Mouse (Mus musculus) hindbrain, embryonic 13.5 days (tissue): ENCODE data around the gene Sdk2. TPM values are rescaled to one million over a fixed set of nuclear protein-coding genes. Genes with fewer than 3 reads are reported as not detected.

Experiments
- ATAC-seq: fragments of 200-750 bp; cut with Nextera tagmentation; 2 replicates; pipeline ENCODE4 v1.8.0; 2017; ENCODE audit warnings: moderate TSS enrichment; ENCODE audit not compliant: low FRiP score
- H3K27ac ChIP-seq: fragments of 300-500 bp; sonication (generic); 2 replicates; pipeline ENCODE4 v1.5.1; 2015; ENCODE audit warnings: inconsistent platforms, mild to moderate bottlenecking, moderate library complexity
- H3K27me3 ChIP-seq: fragments of 300-500 bp; sonication (generic); 2 replicates; pipeline ENCODE4 v1.6.1; 2015; ENCODE audit warnings: mild to moderate bottlenecking, inconsistent platforms
- H3K36me3 ChIP-seq: fragments of 300-500 bp; sonication (generic); 2 replicates; pipeline ENCODE4 v1.6.1; 2015; ENCODE audit warnings: mild to moderate bottlenecking, inconsistent platforms
- H3K4me1 ChIP-seq: fragments of 300-500 bp; sonication (generic); replicated peaks from 2 replicates; pipeline ENCODE4 v1.6.1; 2015; ENCODE audit warnings: inconsistent platforms
- H3K4me2 ChIP-seq: fragments of 300-500 bp; sonication (generic); 2 replicates; pipeline ENCODE4 v1.6.1; 2015; ENCODE audit warnings: inconsistent platforms, mild to moderate bottlenecking, moderate library complexity
- H3K4me3 ChIP-seq: fragments of 300-500 bp; sonication (generic); 2 replicates; pipeline ENCODE4 v1.5.1; 2015; ENCODE audit warnings: mild to moderate bottlenecking, inconsistent platforms
- H3K9ac ChIP-seq: fragments of 300-500 bp; sonication (generic); 2 replicates; pipeline ENCODE4 v1.6.1; 2015; ENCODE audit warnings: mild to moderate bottlenecking, inconsistent platforms
- H3K9me3 ChIP-seq: fragments of 300-500 bp; sonication (generic); 2 replicates; pipeline ENCODE4 v1.6.1; 2016; ENCODE audit warnings: inconsistent platforms
- WGBS: fragments of 180-500 bp; shearing (Covaris S2); methylation state at CpG from one replicate; pipeline ENCODE4 v1.1.7; 2015; 5-methylcytosine and 5-hydroxymethylcytosine counted together
- polyA plus RNA-seq: library from polyadenylated mRNA; unstranded; fragments of >200 nt; fragmentation: Nextera tagmentation; extraction: Ambion mirVana; gene quantifications from 2 replicates; pipeline ENCODE4 v1.2.1, GENCODE M21; 2015

The Sdk2 gene
- polyA plus RNA-seq, 1 experiment from 2014 or later = 4.2 TPM

DNA sequence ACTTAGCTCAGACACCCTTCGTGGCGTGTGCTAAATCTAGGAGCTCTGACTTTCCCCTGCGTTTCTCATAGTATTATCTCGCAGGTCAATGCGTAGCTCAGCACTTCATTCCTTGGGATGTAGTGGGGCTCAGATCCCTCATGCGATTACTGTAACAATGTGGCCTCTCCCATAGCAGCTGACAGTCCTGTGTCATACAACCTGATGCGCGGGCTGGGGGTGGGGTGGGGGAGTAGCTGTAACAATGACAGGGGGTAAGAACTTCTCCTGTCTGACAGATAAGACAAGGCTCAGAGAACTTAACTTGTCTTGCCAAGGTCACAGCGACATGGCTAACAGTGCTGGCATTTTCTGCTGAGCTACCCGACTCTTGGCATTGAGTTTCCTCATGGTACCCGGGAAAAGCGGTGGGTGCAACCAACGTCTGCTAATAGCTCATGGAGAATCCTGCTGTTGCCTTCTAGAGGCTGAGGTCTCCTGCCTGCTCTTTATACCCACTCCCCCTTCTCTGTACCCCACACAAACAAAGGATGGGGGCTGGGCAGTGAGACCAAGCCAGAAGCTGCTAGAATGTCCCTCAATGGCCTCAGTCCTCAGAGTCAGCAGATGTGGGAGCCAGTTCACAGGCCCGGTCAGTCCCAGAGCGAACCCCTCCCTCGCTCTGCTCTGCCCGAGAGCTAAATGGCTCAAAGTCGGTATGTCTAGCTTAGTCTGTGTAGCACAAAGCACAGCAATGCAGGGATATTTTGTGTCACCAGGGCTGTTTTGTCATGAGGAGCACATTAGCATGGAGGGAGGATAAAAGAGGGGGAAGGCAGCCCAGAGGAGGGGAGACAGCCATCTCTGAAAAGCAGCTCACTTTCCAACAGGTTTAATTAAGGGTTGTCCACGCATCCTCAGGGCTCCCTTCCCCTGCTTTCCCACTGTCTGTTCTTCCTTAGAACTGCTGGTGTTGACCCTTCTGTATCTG lies 269.5 kb downstream of the Sdk2 start:
- Histone ChIP-seq H3K27ac (peak overlapping the region; percentile 40; the same call in 1 of the 2 replicates), H3K4me2 (no peak overlapping the region), H3K9me3 (no peaks in the 10 kb centered on the region), H3K36me3 (peaks cover 27% of the 10 kb centered on the region), H3K4me1 (peaks cover 41% of the 10 kb centered on the region), H3K9ac (0 out of 2 replicates have a peak overlapping the region, but pooled peaks have one; percentile 10), H3K4me3 (no peak overlapping the region), H3K27me3 (0 out of 2 replicates have a peak, but pooled peaks cover 3% of the 10 kb centered on the region)
- WGBS = 48% methylated on average over 19 of the region's 19 CpGs
- no peak; the same call in 1 of the 2 replicates for ATAC-seq

DNA sequence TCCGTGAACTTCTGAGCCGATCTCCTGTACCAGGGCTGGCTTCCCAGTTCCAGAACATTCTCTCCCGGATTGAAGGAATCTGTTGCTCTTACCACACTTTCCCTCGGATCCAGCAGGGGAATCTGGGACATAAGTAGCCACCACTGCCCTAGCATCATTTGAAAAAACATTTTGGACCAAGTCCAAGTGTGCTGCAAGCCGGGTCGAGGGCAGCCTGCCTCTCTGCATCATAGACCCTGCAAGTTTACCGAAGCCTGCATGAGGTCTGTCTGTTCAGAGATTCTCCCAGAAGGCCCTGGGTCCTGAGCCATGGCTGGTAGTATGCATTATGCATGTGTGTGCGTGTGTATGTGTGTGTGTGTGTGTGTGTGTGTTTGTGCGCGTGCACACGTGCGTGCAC lies 271.0 kb downstream of the Sdk2 start:
- Histone ChIP-seq H3K4me1 (peaks cover 49% of the 10 kb centered on the region), H3K27ac (no peak overlapping the region), H3K9ac (peak overlapping the region; percentile 9; the same call in 1 of the 2 replicates), H3K9me3 (no peaks in the 10 kb centered on the region), H3K4me2 (no peak overlapping the region), H3K36me3 (peaks cover 26% of the 10 kb centered on the region), H3K4me3 (no peak overlapping the region), H3K27me3 (0 out of 2 replicates have a peak, but pooled peaks cover under 1% of the 10 kb centered on the region)
- no peak for ATAC-seq
- 79% methylated on average over 12 of the region's 12 CpGs for WGBS

DNA sequence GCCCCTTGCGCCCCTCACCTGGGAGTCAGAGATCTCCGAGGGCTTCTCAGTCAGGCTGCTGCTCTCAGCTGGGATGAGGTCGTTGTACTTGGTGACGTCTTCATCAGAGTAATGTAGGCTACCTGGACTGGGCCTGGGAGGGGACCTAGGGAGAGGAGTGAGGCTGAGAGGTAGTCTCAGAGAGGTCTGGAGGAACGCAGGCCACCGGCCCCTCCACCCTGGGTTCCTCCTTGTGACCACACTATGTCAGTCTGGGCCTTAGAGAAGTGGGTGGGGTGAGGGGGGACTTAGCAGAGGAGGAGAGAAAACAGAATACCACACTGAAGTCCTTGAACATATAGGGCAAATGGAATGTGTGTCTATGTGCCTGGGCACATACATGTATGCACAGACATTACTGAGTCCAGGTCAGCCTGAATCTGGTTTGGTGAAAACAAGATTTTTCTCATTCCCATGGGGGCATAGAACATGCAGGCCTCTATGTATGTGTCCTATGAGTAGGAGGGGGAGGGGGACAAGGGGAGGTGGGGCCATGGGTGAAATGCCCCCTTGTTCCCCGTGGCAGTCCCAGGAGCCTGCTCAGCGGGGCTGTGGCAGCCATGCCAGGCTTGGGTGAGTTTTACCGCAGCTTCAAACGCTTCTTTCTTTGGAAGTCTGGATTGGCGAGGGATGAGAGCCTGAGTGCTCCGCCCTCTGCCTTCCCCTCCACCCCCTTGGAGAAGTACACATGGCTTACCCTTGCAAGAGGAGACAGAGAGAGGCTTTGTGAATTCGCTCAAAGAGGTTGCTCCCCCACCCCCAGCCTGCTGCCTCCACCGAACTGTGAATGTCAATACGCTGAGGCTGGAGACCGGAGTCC lies 275.3 kb downstream of the Sdk2 start:
- Histone ChIP-seq H3K4me1 (peaks cover 45% of the 10 kb centered on the region), H3K27me3 (no peaks in the 10 kb centered on the region), H3K9ac (no peak overlapping the region), H3K4me3 (no peak overlapping the region), H3K4me2 (no peak overlapping the region), H3K9me3 (no peaks in the 10 kb centered on the region), H3K27ac (peak overlapping the region; percentile 74), H3K36me3 (peaks cover 16% of the 10 kb centered on the region)
- WGBS = 33% methylated on average over 16 of the region's 16 CpGs
- ATAC-seq = peak; percentile 59

DNA sequence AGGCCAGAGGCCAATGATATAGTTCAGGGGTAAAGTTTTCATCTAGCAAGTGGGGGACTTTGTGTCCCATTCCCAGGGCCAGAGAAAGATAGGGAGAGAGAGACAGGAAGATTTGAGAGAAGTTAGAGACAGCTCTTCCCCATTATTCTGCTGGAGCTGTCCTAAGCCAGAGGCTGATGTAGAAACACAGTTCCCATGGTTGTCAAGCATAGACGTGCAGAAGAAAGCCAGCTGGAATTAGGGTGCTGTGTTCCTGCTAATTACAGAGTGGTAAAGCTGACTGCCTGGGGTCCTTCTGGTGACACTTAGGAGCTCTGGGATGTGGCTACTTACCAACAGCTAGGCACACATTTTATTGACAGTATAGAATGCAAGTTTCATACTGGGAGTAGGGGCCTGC lies 277.7 kb downstream of the Sdk2 start:
- 17% methylated on average over 1 of the region's 1 CpGs for WGBS
- ATAC-seq = no peak
- peaks cover 11% of the 10 kb centered on the region for H3K36me3 ChIP-seq
- H3K9me3 ChIP-seq = no peaks in the 10 kb centered on the region
- H3K4me1 ChIP-seq = peaks cover 64% of the 10 kb centered on the region
- H3K4me3 ChIP-seq = no peak overlapping the region
- no peak overlapping the region for H3K27ac ChIP-seq
- H3K9ac ChIP-seq = no peak overlapping the region
- H3K27me3 ChIP-seq = no peaks in the 10 kb centered on the region
- no peak overlapping the region for H3K4me2 ChIP-seq

DNA sequence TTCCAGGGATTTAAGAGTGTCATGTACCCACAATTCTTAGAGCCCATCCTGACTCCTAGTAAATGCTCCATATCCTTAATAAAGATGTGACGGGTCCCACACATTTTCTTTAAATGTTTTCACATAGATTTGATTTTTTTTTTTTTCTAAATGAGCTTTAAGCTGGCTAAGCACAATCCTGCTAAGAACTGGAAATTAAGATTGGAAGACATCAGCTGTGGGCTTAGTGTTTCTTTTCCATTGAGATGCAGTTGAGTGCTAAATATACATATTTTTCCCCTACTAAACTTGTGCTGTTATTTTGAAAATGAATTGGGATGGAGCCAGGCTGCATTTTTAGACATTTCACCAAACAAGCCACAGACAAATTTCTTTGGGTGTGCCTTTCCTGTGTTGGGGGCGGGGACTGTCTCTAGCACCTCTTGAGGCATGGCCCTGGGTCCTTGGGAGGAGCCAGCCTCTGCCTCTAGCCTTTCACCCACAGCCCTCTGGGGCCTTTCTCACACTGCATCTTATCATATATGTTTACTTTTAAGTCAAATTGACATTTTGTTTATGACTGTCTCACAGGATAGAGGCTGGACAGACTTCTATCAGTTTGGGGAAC lies 278.6 kb downstream of the Sdk2 start:
- no peak overlapping the region for H3K4me3 ChIP-seq
- peaks cover 6% of the 10 kb centered on the region; the same call in 1 of the 2 replicates for H3K36me3 ChIP-seq
- ATAC-seq = no peak
- H3K9me3 ChIP-seq = no peaks in the 10 kb centered on the region
- no peak overlapping the region for H3K4me2 ChIP-seq
- peaks cover 64% of the 10 kb centered on the region for H3K4me1 ChIP-seq
- H3K9ac ChIP-seq = no peak overlapping the region
- no peaks in the 10 kb centered on the region for H3K27me3 ChIP-seq
- H3K27ac ChIP-seq = 0 out of 2 replicates have a peak overlapping the region, but pooled peaks have one; percentile 12
- 85% methylated on average over 2 of the region's 2 CpGs for WGBS

DNA sequence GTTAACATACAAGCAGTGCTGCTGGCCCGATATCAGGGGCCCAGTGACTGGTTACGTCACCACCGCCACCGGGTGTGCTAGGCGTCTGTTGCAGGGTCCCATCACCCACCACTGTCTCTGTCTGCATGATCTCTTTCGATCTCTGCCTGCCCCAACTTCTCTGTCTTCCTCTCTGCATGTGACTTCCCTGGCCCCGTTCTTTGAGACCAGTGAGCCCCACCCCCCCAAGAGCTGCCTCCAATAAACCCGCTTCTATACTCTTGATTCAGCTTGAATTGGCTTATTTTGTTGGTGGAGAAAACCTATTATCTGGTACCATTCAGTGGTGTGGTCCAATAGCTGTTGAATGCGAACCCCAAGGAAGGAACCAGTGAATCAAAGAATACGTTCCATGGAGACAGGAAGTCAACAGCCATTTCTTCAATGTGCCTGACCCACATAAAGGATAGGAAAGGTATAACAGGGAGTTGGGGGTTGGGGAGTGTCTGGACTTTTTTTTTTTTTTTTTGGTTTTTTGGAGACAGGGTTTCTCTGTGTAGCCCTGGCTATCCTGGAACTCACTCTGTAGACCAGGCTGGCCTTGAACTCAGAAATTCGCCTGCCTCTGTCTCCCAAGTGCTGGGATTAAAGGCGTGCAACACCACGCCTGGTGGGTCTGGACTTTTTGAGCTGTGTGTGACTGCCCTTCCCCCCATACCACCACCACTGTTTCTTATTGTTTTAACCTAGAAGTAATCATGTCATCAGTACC lies 279.2 kb downstream of the Sdk2 start:
- H3K4me1 ChIP-seq = peaks cover 63% of the 10 kb centered on the region
- H3K4me3 ChIP-seq = no peak overlapping the region
- ATAC-seq = no peak
- no peak overlapping the region for H3K4me2 ChIP-seq
- no peak overlapping the region for H3K9ac ChIP-seq
- peaks cover under 1% of the 10 kb centered on the region; the same call in 1 of the 2 replicates for H3K36me3 ChIP-seq
- H3K27me3 ChIP-seq = no peaks in the 10 kb centered on the region
- peak overlapping the region; percentile 96; the same call in 1 of the 2 replicates for H3K27ac ChIP-seq
- H3K9me3 ChIP-seq = no peaks in the 10 kb centered on the region
- 65% methylated on average over 13 of the region's 13 CpGs for WGBS

DNA sequence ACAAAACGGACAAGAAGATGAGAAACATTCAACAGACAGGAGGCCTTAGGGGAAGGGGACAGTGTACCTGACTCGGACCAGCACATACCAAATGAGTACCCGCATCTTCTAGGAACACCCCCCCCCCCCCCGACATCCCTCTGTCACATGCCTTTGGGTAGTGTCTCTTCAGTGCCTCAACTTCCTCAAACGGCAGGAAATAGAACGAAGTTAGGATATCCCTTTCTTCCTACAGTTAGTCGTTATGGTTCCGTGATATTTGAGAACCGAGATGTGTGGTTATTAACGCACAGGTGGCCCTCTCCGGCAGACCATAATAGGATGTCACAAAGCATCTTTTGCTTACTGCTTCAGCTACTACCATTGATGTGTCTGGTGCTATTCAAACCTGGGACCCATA lies 279.8 kb downstream of the Sdk2 start:
- Histone ChIP-seq H3K9ac (no peak overlapping the region), H3K27ac (peak overlapping the region; percentile 96), H3K36me3 (no peaks in the 10 kb centered on the region), H3K9me3 (no peaks in the 10 kb centered on the region), H3K4me3 (no peak overlapping the region), H3K4me2 (peak overlapping the region; percentile 54), H3K27me3 (no peaks in the 10 kb centered on the region), H3K4me1 (peaks cover 66% of the 10 kb centered on the region)
- WGBS = 83% methylated on average over 11 of the region's 11 CpGs
- no peak for ATAC-seq

DNA sequence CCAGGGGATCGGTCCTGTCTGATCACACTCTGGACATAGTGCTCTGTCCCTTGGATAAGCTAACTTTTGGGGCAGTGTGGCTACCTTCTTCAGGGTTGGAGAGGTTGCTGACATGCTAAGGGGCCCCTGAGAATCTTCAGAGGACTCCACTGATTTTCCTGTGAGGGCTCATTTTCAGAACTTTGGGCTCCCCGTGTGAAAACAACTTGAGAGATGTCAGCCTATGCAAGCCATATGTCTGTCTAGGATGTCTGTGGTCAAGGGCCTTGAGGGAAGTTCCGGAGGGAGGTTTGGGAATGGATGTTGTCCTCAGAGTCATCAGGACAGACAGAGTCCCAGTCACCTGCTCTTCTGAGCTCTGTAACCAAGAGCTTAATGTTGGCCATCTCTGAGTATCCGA lies 280.5 kb downstream of the Sdk2 start:
- 31% methylated on average over 4 of the region's 4 CpGs for WGBS
- Histone ChIP-seq H3K9ac (peak overlapping the region; percentile 63), H3K27ac (peak overlapping the region; percentile 96), H3K4me2 (peak overlapping the region; percentile 54), H3K27me3 (no peaks in the 10 kb centered on the region), H3K4me1 (peaks cover 63% of the 10 kb centered on the region), H3K9me3 (no peaks in the 10 kb centered on the region), H3K36me3 (no peaks in the 10 kb centered on the region), H3K4me3 (peak overlapping the region; percentile 28)
- peak; percentile 8; the same call in 1 of the 2 replicates for ATAC-seq

DNA sequence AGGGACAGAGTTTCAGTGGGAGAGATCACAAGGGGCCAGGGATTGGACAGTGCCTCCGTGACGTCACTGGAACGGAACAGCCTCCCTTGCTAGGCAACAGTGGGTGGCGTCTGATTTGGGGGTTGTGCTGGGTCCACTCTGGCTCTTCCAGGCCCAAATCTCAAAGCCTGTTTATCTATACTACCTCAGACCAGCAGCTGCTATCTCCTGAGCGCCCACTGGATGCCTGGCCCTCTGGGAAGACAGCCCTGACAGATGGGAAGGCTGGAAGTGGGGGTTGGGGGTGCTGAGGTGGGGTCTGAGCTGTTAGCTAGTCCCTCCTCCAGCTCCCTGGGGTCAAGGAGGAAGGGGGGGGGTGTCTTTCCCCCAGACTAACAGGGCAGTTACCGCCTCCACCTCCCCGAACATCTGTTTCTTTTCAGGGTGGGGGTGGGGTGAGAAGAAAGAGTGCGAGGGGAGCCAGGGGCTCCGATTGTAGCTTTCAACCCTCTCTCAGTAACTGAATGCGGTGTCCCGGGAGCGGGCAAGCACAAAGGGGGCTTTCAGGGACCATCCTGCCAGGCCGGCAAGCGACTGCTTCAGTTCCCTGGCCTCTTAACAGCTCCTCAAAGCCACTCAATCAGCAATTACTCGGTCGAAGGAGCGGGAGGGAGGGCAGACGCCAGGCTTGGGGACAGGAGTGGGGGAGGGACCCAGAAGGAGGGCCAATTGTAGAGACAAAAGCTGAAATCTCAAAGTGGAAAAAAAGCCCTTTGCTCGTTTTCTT lies 281.3 kb downstream of the Sdk2 start:
- Histone ChIP-seq H3K9ac (peak overlapping the region; percentile 63), H3K9me3 (no peaks in the 10 kb centered on the region), H3K4me3 (peak overlapping the region; percentile 28), H3K36me3 (no peaks in the 10 kb centered on the region), H3K27me3 (no peaks in the 10 kb centered on the region), H3K4me2 (peak overlapping the region; percentile 54), H3K27ac (peak overlapping the region; percentile 96), H3K4me1 (peaks cover 56% of the 10 kb centered on the region)
- peak; percentile 92 for ATAC-seq
- 0% methylated on average over 19 of the region's 19 CpGs for WGBS

DNA sequence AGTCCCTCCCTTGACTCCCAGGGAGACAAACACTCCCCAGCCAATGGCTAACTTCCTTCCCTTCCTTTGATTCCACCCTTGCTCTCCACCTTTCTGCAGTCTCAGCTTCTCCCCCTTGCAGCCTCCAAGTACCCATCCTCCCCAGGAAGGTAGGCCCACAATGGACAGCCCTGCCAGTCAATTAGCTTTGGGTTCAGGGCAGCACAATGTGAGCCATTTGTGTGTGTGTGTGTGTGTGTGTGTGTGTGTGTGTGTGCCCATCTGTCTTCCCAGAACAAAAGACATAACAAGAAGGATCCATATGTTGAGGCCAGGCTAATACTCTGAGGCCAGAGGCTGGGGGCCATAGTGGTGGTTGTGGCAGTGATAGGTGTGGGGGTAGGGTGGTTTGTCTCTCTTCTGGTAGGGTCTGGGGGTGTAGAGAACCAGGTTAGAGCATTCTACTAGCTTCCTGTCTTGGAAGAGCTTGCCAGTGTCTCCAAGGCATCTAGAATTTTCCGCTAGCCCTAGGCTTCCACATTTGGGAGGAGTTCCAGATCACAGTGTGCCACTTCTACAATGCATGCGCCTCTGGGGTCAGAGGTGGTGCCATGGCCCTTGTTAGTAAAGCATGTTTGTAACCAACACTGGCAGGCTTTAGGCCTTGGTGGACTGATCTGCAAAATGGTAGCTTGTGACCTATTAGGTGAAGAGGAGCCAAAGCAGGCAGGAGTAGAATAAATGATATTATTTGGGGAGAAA lies 282.0 kb downstream of the Sdk2 start:
- Histone ChIP-seq H3K36me3 (no peaks in the 10 kb centered on the region), H3K27ac (peak overlapping the region; percentile 96), H3K9ac (no peak overlapping the region), H3K4me1 (peaks cover 61% of the 10 kb centered on the region), H3K4me2 (peak overlapping the region; percentile 54), H3K4me3 (no peak overlapping the region), H3K27me3 (no peaks in the 10 kb centered on the region), H3K9me3 (no peaks in the 10 kb centered on the region)
- WGBS = 14% methylated on average over 2 of the region's 2 CpGs
- peak; percentile 25 for ATAC-seq
